Mouse (Mus musculus) ES-E14 (cell line): ENCODE data around the gene Specc1l. TPM values are rescaled to one million over a fixed set of nuclear protein-coding genes. Genes with fewer than 3 reads are reported as not detected.
"Not testable (repeated sequence)": the region's sequence is repeated elsewhere in the genome, so short reads cannot be mapped to it uniquely, and the experiment has no call there.

Source experiments
- DNase-seq: peaks from one replicate; pipeline ENCODE4 v3.0.0-alpha.2; 2013; ENCODE audit warnings: low read depth, low spot score
- H3K27ac ChIP-seq: 2 replicates; pipeline ENCODE4 v1.5.1; 2012; ENCODE audit warnings: low read depth, mild to moderate bottlenecking, low read length, moderate library complexity, mixed read lengths; ENCODE audit not compliant: poor library complexity, insufficient read depth, severe bottlenecking
- H3K36me3 ChIP-seq: 2 replicates; pipeline ENCODE4 v1.6.1; 2012; ENCODE audit warnings: mild to moderate bottlenecking, low read length, moderate library complexity, mixed read lengths; ENCODE audit not compliant: control insufficient read depth, poor library complexity, insufficient read depth, severe bottlenecking
- H3K4me1 ChIP-seq, 2 experiments: fragments of 150-350 bp in 1 of 2; sonication (generic) in 1 of 2; 2 replicates each; pipeline ENCODE4 v1.6.1; 2012; ENCODE audit warnings: low read length in 2 of 2, mild to moderate bottlenecking in 1 of 2, mixed read lengths in 1 of 2; ENCODE audit not compliant: control insufficient read depth in 2 of 2, insufficient read depth in 2 of 2, poor library complexity in 1 of 2
- H3K4me3 ChIP-seq, 2 experiments: fragments of 150-350 bp in 1 of 2; sonication (generic) in 1 of 2; 2 replicates each; pipeline ENCODE4 v1.5.1; 2012; ENCODE audit warnings: low read length in 2 of 2, low read depth in 1 of 2, mild to moderate bottlenecking in 1 of 2, mixed read lengths in 1 of 2; ENCODE audit not compliant: insufficient read depth in 1 of 2, poor library complexity in 1 of 2, severe bottlenecking in 1 of 2
- H3K9ac ChIP-seq: 2 replicates; pipeline ENCODE4 v1.6.1; 2012; ENCODE audit warnings: low read depth, mild to moderate bottlenecking, low read length, mixed read lengths; ENCODE audit not compliant: poor library complexity, insufficient read depth, severe bottlenecking
- H3K9me3 ChIP-seq: fragments of 150-350 bp; sonication (generic); 2 replicates; pipeline ENCODE4 v1.6.1; 2012; ENCODE audit warnings: low read depth, mild to moderate bottlenecking, low read length; ENCODE audit not compliant: control insufficient read depth, insufficient read depth
- CHD2 ChIP-seq: IDR thresholded peaks from 2 replicates; pipeline ENCODE4 v1.6.1; 2014; ENCODE audit warnings: mild to moderate bottlenecking, low read depth, low read length, inconsistent platforms
- HCFC1 ChIP-seq: IDR thresholded peaks from 2 replicates; pipeline ENCODE4 v1.6.1; 2012; ENCODE audit warnings: low read length, inconsistent platforms, borderline replicate concordance; ENCODE audit not compliant: insufficient read depth
- MAFK ChIP-seq: IDR thresholded peaks from 2 replicates; pipeline ENCODE4 v1.6.1; 2014; ENCODE audit warnings: mild to moderate bottlenecking, low read depth, low read length, inconsistent platforms; ENCODE audit not compliant: insufficient read depth
- ZC3H11A ChIP-seq: IDR thresholded peaks from 2 replicates; pipeline ENCODE4 v1.6.1; 2012; ENCODE audit warnings: low read depth, mild to moderate bottlenecking, inconsistent platforms, low read length, borderline replicate concordance
- ZNF384 ChIP-seq: IDR thresholded peaks from 2 replicates; pipeline ENCODE4 v1.6.1; 2012; ENCODE audit warnings: low read depth, low read length, inconsistent platforms
- in situ Hi-C, 2 experiments: fragments of 600-800 bp; cut with MboI; formaldehyde crosslinking; loops; one replicate each; pipeline ENCODE4 v1.15.1; 2025; ENCODE audit warnings: low sequenced_read_pairs in 2 of 2, inconsistent platforms in 1 of 2; ENCODE audit not compliant: unreplicated experiment in 2 of 2
- total RNA-seq: library from RNA; depleted of rRNA; stranded (reverse); fragments of 300-350 nt; gene quantifications from 2 replicates; pipeline ENCODE4 v1.2.3, GENCODE M21; 2012

Gene Specc1l
- total RNA-seq, 1 experiment: 23.5 TPM

DNA sequence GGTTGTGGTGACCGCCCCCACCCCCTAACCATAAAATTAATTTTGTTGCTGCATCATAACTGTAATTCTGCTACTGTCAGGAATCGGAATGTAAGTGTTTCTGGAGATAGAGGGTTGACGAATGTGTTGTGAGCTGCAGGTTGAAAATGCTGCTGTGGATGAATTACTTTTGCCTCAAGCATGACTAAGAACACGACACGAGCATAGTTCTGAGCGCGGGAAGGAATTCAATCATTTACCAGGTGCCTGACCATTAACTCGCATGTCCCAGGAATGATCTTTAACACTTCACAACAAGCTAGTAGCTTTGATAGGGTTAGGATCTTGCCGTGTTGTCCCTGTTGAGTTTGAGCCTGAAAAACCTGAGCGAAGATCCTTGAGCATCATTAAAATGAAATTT is 125.4 kb downstream of the Specc1l start:
- H3K9me3 ChIP-seq: no peaks in the 10 kb centered on the region
- no peak for TF ChIP-seq CHD2
- no peak for TF ChIP-seq MAFK
- TF ChIP-seq HCFC1: no peak
- no peak for TF ChIP-seq ZNF384
- TF ChIP-seq ZC3H11A: no peak

DNA sequence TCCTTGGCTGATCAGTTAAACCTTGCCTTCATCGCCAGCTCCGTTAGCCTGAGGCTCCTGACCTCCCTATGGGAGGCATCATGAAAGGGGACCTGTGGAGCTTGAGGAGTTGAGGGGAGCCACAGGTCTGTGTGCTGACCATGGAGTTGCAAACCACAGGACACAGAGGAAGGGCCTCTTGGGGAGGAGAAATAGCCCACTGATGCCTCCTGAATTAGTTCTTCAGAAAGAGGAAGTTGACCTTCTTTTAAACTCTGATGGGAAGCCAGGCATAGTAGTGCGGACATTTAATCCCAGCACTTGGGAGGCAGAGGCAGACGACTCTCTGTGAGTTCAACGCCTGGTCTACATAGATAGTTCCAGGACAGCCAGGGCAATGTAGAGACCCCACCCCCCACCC is 127.0 kb downstream of the Specc1l start:
- Histone ChIP-seq H3K4me1 (no peaks in the 10 kb centered on the region), H3K9me3 (no peaks in the 10 kb centered on the region), H3K4me3 (no peak overlapping the region), H3K36me3 (no peaks in the 10 kb centered on the region), H3K27ac (no peak overlapping the region), H3K9ac (no peak overlapping the region)
- DNase-seq: no peak
- TF ChIP-seq MAFK (no peak), CHD2 (no peak), ZNF384 (no peak), ZC3H11A (no peak), HCFC1 (no peak)
- in situ Hi-C loops: no loop called here

More for the DNA sequence above, 125.4 kb downstream of the Specc1l start:
- Histone ChIP-seq H3K4me3 (no peak overlapping the region), H3K4me1 (peaks cover 0 to 4% of the 10 kb centered on the region in 2 experiments; a peak in 1 of 4 replicates), H3K9ac (no peak overlapping the region), H3K36me3 (no peaks in the 10 kb centered on the region), H3K27ac (no peak overlapping the region)
- DNase-seq: no peak
- in situ Hi-C loops: no loop called here

DNA sequence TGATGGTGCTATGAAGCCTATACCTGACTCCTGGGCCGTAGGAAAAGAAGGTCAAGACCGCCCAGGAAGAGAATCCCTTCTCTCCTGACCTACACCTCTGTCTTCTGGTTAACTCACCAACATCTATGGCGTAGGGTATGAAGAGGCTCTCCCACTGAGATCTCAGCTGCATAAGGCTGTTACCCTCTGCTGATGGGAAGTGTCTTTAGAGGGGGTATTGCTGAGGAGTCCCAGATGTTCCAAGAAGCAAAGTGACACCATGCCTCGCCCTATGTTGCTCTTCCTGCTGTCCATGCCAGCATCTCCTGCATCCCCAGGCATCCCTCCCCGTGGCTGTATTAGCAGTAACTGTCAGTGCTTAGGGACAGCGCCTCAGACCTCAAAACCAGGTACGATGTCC is 127.5 kb downstream of the Specc1l start:
- no peak for DNase-seq
- Histone ChIP-seq H3K4me1 (no peaks in the 10 kb centered on the region), H3K27ac (no peak overlapping the region), H3K36me3 (no peaks in the 10 kb centered on the region), H3K9me3 (no peaks in the 10 kb centered on the region), H3K4me3 (no peak overlapping the region), H3K9ac (no peak overlapping the region)
- in situ Hi-C loops: no loop called here
- TF ChIP-seq MAFK (no peak), ZC3H11A (no peak), CHD2 (no peak), ZNF384 (no peak), HCFC1 (no peak)

DNA sequence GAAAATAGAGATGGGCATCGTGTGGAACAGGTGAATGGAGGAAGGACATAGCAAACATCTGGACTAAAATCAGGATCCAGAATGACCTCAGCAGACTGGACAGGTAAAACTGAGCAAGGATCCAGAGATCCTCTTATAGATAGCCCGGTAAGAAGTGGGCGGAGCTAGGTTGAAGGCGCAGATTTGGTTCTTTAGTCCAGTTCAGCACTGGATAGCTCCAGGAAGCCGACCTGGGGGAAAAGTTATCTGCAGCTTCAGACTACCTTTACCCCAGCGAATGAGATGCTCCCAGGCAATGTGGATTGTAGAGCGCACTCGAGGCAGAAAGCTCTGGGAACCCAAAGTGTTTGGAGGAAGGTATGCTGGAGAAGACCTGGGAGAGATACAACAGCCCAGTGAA is 130.1 kb downstream of the Specc1l start:
- Histone ChIP-seq H3K4me1 (no peaks in the 10 kb centered on the region), H3K4me3 (no peak overlapping the region), H3K9me3 (no peaks in the 10 kb centered on the region), H3K9ac (no peak overlapping the region), H3K27ac (no peak overlapping the region), H3K36me3 (no peaks in the 10 kb centered on the region)
- no peak for DNase-seq
- in situ Hi-C loops: no loop called here
- TF ChIP-seq ZC3H11A (no peak), CHD2 (no peak), ZNF384 (no peak), HCFC1 (no peak), MAFK (no peak)

DNA sequence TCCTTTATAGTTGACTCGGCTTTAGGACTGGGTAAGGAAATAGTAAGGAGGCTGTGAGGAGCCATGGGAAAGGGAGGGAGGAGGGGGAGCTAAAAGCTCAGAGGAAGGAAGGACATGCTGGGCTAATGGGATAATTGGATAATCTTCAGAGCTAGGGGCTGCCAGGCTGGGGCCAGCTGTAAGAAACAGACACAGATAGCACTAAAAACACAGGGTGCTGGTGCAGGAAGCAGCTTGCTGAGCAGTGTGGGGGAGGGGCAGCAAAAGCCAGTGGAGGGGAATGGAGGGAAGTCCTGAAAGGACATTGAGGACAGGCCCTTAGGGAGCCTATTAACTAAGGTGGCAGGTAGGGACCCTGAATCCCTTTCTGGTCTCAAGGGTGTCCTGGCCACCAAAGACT is 132.7 kb downstream of the Specc1l start:
- in situ Hi-C loops, H3K9me3 ChIP-seq, DNase-seq, H3K4me3 ChIP-seq, H3K4me1 ChIP-seq, H3K36me3 ChIP-seq, H3K9ac ChIP-seq, H3K27ac ChIP-seq: not testable (repeated sequence)
